Mouse (Mus musculus): ENCODE results near the gene Ube2c. TPM values are rescaled to one million over a fixed set of nuclear protein-coding genes. Genes with fewer than 3 reads are reported as not detected.
A peak's percentile ranks its signal among the peaks of the same experiment; 100 is the strongest.
"Not testable (repeated sequence)": the region's sequence is repeated elsewhere in the genome, so short reads cannot be mapped to it uniquely, and the experiment has no call there.

Gene Ube2c
- polyA plus RNA-seq, 1 experiment, result 1.4 TPM

- Histone ChIP-seq H3K4me1 (ENCODE audit: control insufficient read depth, insufficient read depth, insufficient read length, low read length) (peaks cover 12% of the 10 kb centered on the region), H3K4me3 (ENCODE audit: insufficient read depth, low read depth, low read length) (no peak overlapping the region), H3K27ac (replicated peaks; ENCODE audit: low read depth, low read length) (no peak overlapping the region)
These were observed 22.2 kb downstream of the Ube2c start for GRCm38 (mm10) chr2:164791841-164792261.

GRCm38 (mm10) chr2:164792400-164793190 lies 22.9 kb downstream of the Ube2c start:
- Histone ChIP-seq H3K4me3 (ENCODE audit: insufficient read depth, low read depth, low read length) (no peak overlapping the region), H3K27ac (replicated peaks; ENCODE audit: low read depth, low read length) (no peak overlapping the region), H3K4me1 (ENCODE audit: control insufficient read depth, insufficient read depth, insufficient read length, low read length) (peaks cover 8% of the 10 kb centered on the region)

- Histone ChIP-seq H3K4me1 (ENCODE audit: control insufficient read depth, insufficient read depth, insufficient read length, low read length) (peaks cover 5% of the 10 kb centered on the region), H3K4me3 (ENCODE audit: insufficient read depth, low read depth, low read length) (no peak overlapping the region), H3K27ac (replicated peaks; ENCODE audit: low read depth, low read length) (peak overlapping the region; percentile 4; the same call in 1 of the 2 replicates)
These were observed 23.5 kb downstream of the Ube2c start for GRCm38 (mm10) chr2:164793236-164793635.

- H3K27ac ChIP-seq (replicated peaks; ENCODE audit: low read depth, low read length), result no peak overlapping the region
- peaks cover 5% of the 10 kb centered on the region for H3K4me1 ChIP-seq (ENCODE audit: control insufficient read depth, insufficient read depth, insufficient read length, low read length)
- no peak overlapping the region for H3K4me3 ChIP-seq (ENCODE audit: insufficient read depth, low read depth, low read length)
These were observed 24.1 kb downstream of the Ube2c start for GRCm38 (mm10) chr2:164793772-164794171.

GRCm38 (mm10) chr2:164794293-164794692 lies 24.6 kb downstream of the Ube2c start:
- Histone ChIP-seq H3K4me3 (ENCODE audit: insufficient read depth, low read depth, low read length) (no peak overlapping the region), H3K4me1 (ENCODE audit: control insufficient read depth, insufficient read depth, insufficient read length, low read length) (peaks cover 5% of the 10 kb centered on the region), H3K27ac (replicated peaks; ENCODE audit: low read depth, low read length) (no peak overlapping the region)

GRCm38 (mm10) chr2:164795868-164796267 lies 26.2 kb downstream of the Ube2c start:
- Histone ChIP-seq H3K27ac (replicated peaks; ENCODE audit: low read depth, low read length) (no peak overlapping the region), H3K4me1 (ENCODE audit: control insufficient read depth, insufficient read depth, insufficient read length, low read length) (peaks cover 5% of the 10 kb centered on the region), H3K4me3 (ENCODE audit: insufficient read depth, low read depth, low read length) (no peak overlapping the region)

- H3K4me1 ChIP-seq (ENCODE audit: control insufficient read depth, insufficient read depth, insufficient read length, low read length); H3K27ac ChIP-seq (replicated peaks; ENCODE audit: low read depth, low read length); H3K4me3 ChIP-seq (ENCODE audit: insufficient read depth, low read depth, low read length): not testable (repeated sequence)
These were observed 28.9 kb downstream of the Ube2c start for GRCm38 (mm10) chr2:164798554-164798953.

GRCm38 (mm10) chr2:164800252-164801004 lies 30.7 kb downstream of the Ube2c start:
- H3K4me3 ChIP-seq (ENCODE audit: insufficient read depth, low read depth, low read length), result no peak overlapping the region
- H3K4me1 ChIP-seq (ENCODE audit: control insufficient read depth, insufficient read depth, insufficient read length, low read length), result peaks cover 4% of the 10 kb centered on the region
- H3K27ac ChIP-seq (replicated peaks; ENCODE audit: low read depth, low read length), result no peak overlapping the region

- Histone ChIP-seq H3K4me3 (ENCODE audit: insufficient read depth, low read depth, low read length) (peak overlapping the region; percentile 28), H3K4me1 (ENCODE audit: control insufficient read depth, insufficient read depth, insufficient read length, low read length) (peaks cover 4% of the 10 kb centered on the region), H3K27ac (replicated peaks; ENCODE audit: low read depth, low read length) (no peak overlapping the region)
These were observed 33.7 kb downstream of the Ube2c start for GRCm38 (mm10) chr2:164803201-164803920.

GRCm38 (mm10) chr2:164803921-164804313 lies 34.2 kb downstream of the Ube2c start:
- peaks cover 4% of the 10 kb centered on the region for H3K4me1 ChIP-seq (ENCODE audit: control insufficient read depth, insufficient read depth, insufficient read length, low read length)
- peak overlapping the region; percentile 84 for H3K4me3 ChIP-seq (ENCODE audit: insufficient read depth, low read depth, low read length)
- no peak overlapping the region for H3K27ac ChIP-seq (replicated peaks; ENCODE audit: low read depth, low read length)

- H3K4me3 ChIP-seq (ENCODE audit: insufficient read depth, low read depth, low read length), result peak within 1 kb of the TSS; percentile 84
- H3K4me1 ChIP-seq (ENCODE audit: control insufficient read depth, insufficient read depth, insufficient read length, low read length), result peaks cover 4% of the 10 kb centered on the region
- H3K27ac ChIP-seq (replicated peaks; ENCODE audit: low read depth, low read length), result peak within 1 kb of the TSS; percentile 75
These were observed 35.0 kb downstream of the Ube2c start, which contains the start of the genes Acot8 and Zswim3 for GRCm38 (mm10) chr2:164804533-164805331. Gene Acot8 (minus strand): TSS chr2:164804882. Gene Zswim3 (plus strand): TSS chr2:164805098.

- Histone ChIP-seq H3K27ac (replicated peaks; ENCODE audit: low read depth, low read length) (peak overlapping the region; percentile 75), H3K4me3 (ENCODE audit: insufficient read depth, low read depth, low read length) (peak overlapping the region; percentile 84), H3K4me1 (ENCODE audit: control insufficient read depth, insufficient read depth, insufficient read length, low read length) (peaks cover 4% of the 10 kb centered on the region)
These were observed 35.6 kb downstream of the Ube2c start for GRCm38 (mm10) chr2:164805332-164805718.

GRCm38 (mm10) chr2:164806614-164807013 lies 36.9 kb downstream of the Ube2c start:
- H3K4me3 ChIP-seq (ENCODE audit: insufficient read depth, low read depth, low read length), result peak overlapping the region; percentile 29
- peak overlapping the region; percentile 23 for H3K27ac ChIP-seq (replicated peaks; ENCODE audit: low read depth, low read length)
- peaks cover 4% of the 10 kb centered on the region for H3K4me1 ChIP-seq (ENCODE audit: control insufficient read depth, insufficient read depth, insufficient read length, low read length)

- Histone ChIP-seq H3K4me1 (ENCODE audit: control insufficient read depth, insufficient read depth, insufficient read length, low read length) (no peaks in the 10 kb centered on the region), H3K4me3 (ENCODE audit: insufficient read depth, low read depth, low read length) (no peak overlapping the region), H3K27ac (replicated peaks; ENCODE audit: low read depth, low read length) (no peak overlapping the region)
These were observed 43.9 kb downstream of the Ube2c start for GRCm38 (mm10) chr2:164813557-164813956.

Measured in brown adipose tissue, adult 24 weeks (tissue).